Comparison of ENCODE assay signal across 8 mouse cellular contexts in genomic region chr13:69509391-69510244, GRCm38 (mm10). TPM values are rescaled to one million over a fixed set of nuclear protein-coding genes. Genes with fewer than 3 reads are reported as not detected.
DNase-seq lines count a peak whose midpoint lies in the region; ATAC-seq and TF ChIP-seq lines count a peak whose summit lies in the region.

No protein-coding gene starts in this region.

- no peaks in the 10 kb centered on the region for H3K4me1 ChIP-seq in thymus, adult 2 months (replicated peaks; ENCODE audit: control insufficient read depth, insufficient read depth, low read length)
- no peaks in the 10 kb centered on the region for H3K4me1 ChIP-seq in hindbrain, embryonic 16.5 days (ENCODE audit: control insufficient read depth, insufficient read depth, low read depth, low read length)

- no peak for TF ChIP-seq POLR2A in thymus, adult 2 months (IDR thresholded peaks at IDR 0.05; ENCODE audit: control insufficient read depth, extremely low read depth, insufficient read depth, low read length, poor library complexity)
- no peak for TF ChIP-seq POLR2A in myocyte (IDR thresholded peaks at IDR 0.05; ENCODE audit: insufficient read length, low read depth)

- WGBS in thymus, adult 2 months, result 67% methylated on average over 9 of the region's 9 CpGs
- WGBS in hindbrain, embryonic 16.5 days, result 62% methylated on average over 9 of the region's 9 CpGs

- no peak overlapping the region for H3K4me3 ChIP-seq in thymus, adult 2 months (ENCODE audit: control insufficient read depth, insufficient read depth, low read length)
- no peak overlapping the region for H3K4me3 ChIP-seq in hindbrain, embryonic 16.5 days (ENCODE audit: low read length)
- H3K4me3 ChIP-seq in myocyte, result no peak overlapping the region

- peak; percentile 60; the same call in 1 of the 2 replicates for TF ChIP-seq CTCF in thymus, adult 2 months (IDR thresholded peaks at IDR 0.05; ENCODE audit: borderline replicate concordance, control insufficient read depth, extremely low read depth, insufficient read depth, low read length, poor library complexity)

- peak; percentile 52 for DNase-seq in embryo, embryonic 10 days (ENCODE audit: low spot score)
- DNase-seq in embryo, embryonic 9.5 days (ENCODE audit: extremely low spot score), result no peak
- DNase-seq in thymus, adult 2 months, result peak; percentile 18
- DNase-seq in thymus, postnatal 36 days, result no peak
- DNase-seq in urinary bladder, postnatal 10 days (ENCODE audit: low spot score), result no peak
- DNase-seq in frontal cortex, adult 2 months (ENCODE audit: extremely low spot score in 1 of 2, low spot score in 1 of 2), result no peak

- H3K79me2 ChIP-seq in myocyte (ENCODE audit: control insufficient read depth, insufficient read depth), result no peaks in the 10 kb centered on the region

- no peak overlapping the region for H3K4me2 ChIP-seq in hindbrain, embryonic 16.5 days (ENCODE audit: low read length)
- no peak overlapping the region for H3K4me2 ChIP-seq in myocyte (ENCODE audit: low read depth)

- H3K9me3 ChIP-seq in hindbrain, embryonic 16.5 days (ENCODE audit: control insufficient read depth, low read length), result no peaks in the 10 kb centered on the region

- H3ac ChIP-seq in myocyte (ENCODE audit: control insufficient read depth, insufficient read length), result no peak overlapping the region

- no peak overlapping the region for H3K27ac ChIP-seq in thymus, adult 2 months (ENCODE audit: control insufficient read depth, insufficient read depth, low read length)
- H3K27ac ChIP-seq in hindbrain, embryonic 16.5 days (ENCODE audit: low read depth, low read length), result no peak overlapping the region

- H3K27me3 ChIP-seq in thymus, adult 2 months (ENCODE audit: control insufficient read depth, insufficient read depth, low read length), result no peaks in the 10 kb centered on the region
- H3K27me3 ChIP-seq in hindbrain, embryonic 16.5 days (replicated peaks; ENCODE audit: control insufficient read depth, insufficient read depth, low read length), result no peaks in the 10 kb centered on the region
- H3K27me3 ChIP-seq in myocyte (ENCODE audit: control insufficient read depth, insufficient read depth, insufficient read length), result no peaks in the 10 kb centered on the region

- 0 out of 2 replicates have a peak overlapping the region, but pooled peaks have one; percentile 0 for H3K9ac ChIP-seq in hindbrain, embryonic 16.5 days (ENCODE audit: low read depth, low read length)

- peak; percentile 76 for ATAC-seq in hindbrain, embryonic 16.5 days

- H3K36me3 ChIP-seq in thymus, adult 2 months (ENCODE audit: control insufficient read depth, insufficient read depth, low read length), result peaks cover 30% of the 10 kb centered on the region
- peaks cover 36% of the 10 kb centered on the region for H3K36me3 ChIP-seq in hindbrain, embryonic 16.5 days (ENCODE audit: control insufficient read depth, insufficient read depth, low read length)
- H3K36me3 ChIP-seq in myocyte (ENCODE audit: control insufficient read depth, insufficient read depth), result peaks cover 11% of the 10 kb centered on the region

TF ChIP-seq in myocyte, 11 proteins besides CTCF, POLR2A, EP300 and RAD21:
- TF ChIP-seq CEBPB (IDR thresholded peaks at IDR 0.05; ENCODE audit: insufficient read depth, poor library complexity, severe bottlenecking), result no peak
- TF ChIP-seq USF1 (IDR thresholded peaks at IDR 0.05; ENCODE audit: low read depth), result peak; percentile 32
- TF ChIP-seq POLR2AphosphoS2 (IDR thresholded peaks at IDR 0.05; ENCODE audit: insufficient read length, low read depth), result no peak
TF ChIP-seq in myocyte: peak in this region for 1.

RNA-seq across cellular contexts. Expression of gene Nsun2, which starts 23.9 kb away (rescaled TPM):
- 74.1 and 86.5 TPM in 2 replicates for polyA plus RNA-seq in thymus, adult 2 months (2012; rRNA removed)
- polyA plus RNA-seq in hindbrain, embryonic 16.5 days (2015; fragmentation: Nextera tagmentation; extraction: Ambion mirVana), result 73.8 and 77.7 TPM in 2 replicates
- polyA plus RNA-seq in myocyte (2012; fragmentation: generic; extraction: Trizol), result 60.4 TPM
- 54.1 and 64.6 TPM in 2 replicates for polyA plus RNA-seq in frontal cortex, adult 2 months (2012; rRNA removed)

RNA-seq across cellular contexts. Expression of gene Tent4a, which starts 24.8 kb away (rescaled TPM):
- polyA plus RNA-seq in thymus, adult 2 months (2012; rRNA removed), result 22.2 and 32.2 TPM in 2 replicates
- polyA plus RNA-seq in hindbrain, embryonic 16.5 days (2015; fragmentation: Nextera tagmentation; extraction: Ambion mirVana), result 5.7 and 6.4 TPM in 2 replicates
- polyA plus RNA-seq in myocyte (2012; fragmentation: generic; extraction: Trizol), result 12.1 TPM
- polyA plus RNA-seq in frontal cortex, adult 2 months (2012; rRNA removed), result 24.7 and 25.7 TPM in 2 replicates

Comparison
In these comparisons a context has a peak if more than half of its experiments do, and no peak if none do; other contexts are left out.
1. DNase-seq: peak in embryo, embryonic 10 days (single experiment) and thymus, adult 2 months (single experiment); none in embryo, embryonic 9.5 days (single experiment), thymus, postnatal 36 days (0 of 2), urinary bladder, postnatal 10 days (single experiment) and frontal cortex, adult 2 months (0 of 2).